Mouse (Mus musculus): Measurements from ENCODE around the gene Phf10.
"Not testable (repeated sequence)": the region's sequence is repeated elsewhere in the genome, so short reads cannot be mapped to it uniquely, and the experiment has no call there.

Phf10 gene

DNA sequence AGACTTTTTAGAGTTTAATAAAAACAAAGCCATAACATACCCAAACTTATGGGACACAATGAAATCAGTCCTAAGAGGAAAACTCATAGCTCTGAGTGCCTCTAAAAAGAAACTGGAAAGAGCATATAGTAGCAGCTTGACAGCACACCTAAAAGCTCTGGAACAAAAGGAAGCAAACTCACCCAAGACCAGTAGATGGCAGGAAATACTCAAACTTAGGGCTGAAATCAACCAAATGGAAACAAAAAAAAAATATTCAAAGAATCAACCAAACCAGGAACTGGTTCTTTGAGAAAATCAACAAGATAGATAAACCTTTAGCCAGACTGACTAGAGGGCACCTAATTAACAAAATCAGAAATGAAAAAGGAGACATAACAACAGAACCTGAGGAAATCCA lies 66.0 kb downstream of the Phf10 start:
- DNase-seq (ENCODE audit: low read depth in 1 of 2, low spot score in 2 of 2), result not testable (repeated sequence)
